Mouse (Mus musculus): ENCODE data around the gene Olfr1500.
"Not testable (repeated sequence)": the region's sequence is repeated elsewhere in the genome, so short reads cannot be mapped to it uniquely, and the experiment has no call there.

Gene Olfr1500

DNA sequence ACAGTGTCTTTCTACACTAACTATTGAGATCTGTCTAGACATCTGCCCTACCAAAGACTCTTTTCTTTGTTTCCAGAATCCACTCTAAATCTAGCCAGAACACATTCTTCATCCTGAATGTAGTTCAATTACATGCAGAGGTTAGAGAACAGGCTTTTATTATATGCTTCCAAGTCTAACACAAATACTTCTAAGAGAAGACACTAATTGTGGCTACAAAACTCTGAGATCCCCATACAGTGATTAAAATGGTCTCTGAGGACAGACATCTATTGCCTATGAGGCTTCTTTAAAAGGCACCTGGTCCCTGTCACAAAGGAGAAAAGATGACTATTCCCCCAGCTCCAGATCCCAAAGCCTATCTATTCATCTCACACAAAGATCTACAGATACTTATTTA lies at the start of gene Olfr1500:
TSS of gene Olfr1500 (minus strand) at position 101 of the 400 bp plus-strand sequence.
- no peak for DNase-seq (ENCODE audit: low spot score in 2 of 2)

DNA sequence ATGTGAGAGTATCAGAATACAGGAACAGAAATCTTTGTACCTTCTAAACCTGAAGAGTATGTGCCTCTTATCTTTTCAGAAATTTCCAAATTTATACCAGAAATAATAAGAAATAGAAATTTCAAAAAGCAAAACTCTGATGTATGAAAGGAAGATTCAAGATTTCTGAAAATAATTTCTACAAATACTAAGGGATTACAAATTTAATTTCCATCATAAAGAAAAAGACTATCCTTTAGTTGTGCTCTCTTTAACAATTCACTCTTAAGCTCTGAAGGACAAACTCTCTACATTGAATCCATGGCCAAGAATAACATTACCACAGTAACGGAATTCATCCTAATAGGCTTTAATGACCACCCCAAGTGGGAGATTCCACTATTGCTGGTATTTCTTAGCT lies 31.2 kb upstream of the Olfr1500 start, which contains the start of gene Olfr1502:
TSS of gene Olfr1502 (plus strand) at position 301 of the 400 bp plus-strand sequence.
- no peak for DNase-seq (ENCODE audit: low spot score in 2 of 2)

DNA sequence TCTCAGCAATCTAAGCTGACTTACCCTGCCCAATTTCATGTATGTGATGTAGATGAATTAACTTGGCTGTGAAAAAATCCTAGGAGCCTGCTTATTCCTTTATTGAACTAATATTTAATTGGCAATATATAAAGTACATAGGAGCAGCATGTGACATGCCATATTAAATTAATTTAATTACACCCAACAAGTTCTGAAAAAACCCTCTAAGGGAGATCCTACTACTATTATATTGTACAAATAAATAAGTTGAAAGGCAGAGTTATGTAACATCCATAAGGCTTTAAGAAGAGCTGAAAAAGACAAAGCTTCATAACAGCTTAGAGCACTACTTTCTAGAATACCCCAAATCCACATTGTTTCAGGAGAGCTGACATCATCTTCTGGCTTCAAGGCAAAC lies 20.3 kb upstream of the Olfr1500 start, which contains the start of gene Olfr1501:
TSS of gene Olfr1501 (minus strand) at position 101 of the 400 bp plus-strand sequence.
- not testable (repeated sequence) for DNase-seq (ENCODE audit: low spot score in 2 of 2)

DNA sequence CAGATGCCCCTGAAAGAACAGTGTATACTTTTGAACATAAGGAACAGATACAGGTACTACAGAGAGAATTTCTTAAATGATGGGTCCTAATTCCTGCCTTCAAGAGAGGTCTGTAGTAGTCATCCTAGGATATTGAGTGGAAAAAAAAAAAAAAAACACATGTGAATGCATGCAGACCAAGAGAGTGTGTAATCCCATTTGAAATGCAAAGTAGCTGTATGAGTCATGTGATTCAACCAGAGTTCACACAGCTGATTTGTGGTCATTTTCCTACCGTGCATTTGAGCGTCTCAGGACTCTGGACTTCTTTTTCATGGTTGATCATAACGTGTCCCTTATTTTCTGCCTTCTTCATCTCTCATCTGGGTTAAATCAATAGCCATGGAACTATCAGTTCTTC lies 1.8 kb downstream of the Olfr1500 start:
- no peak for DNase-seq (ENCODE audit: low spot score in 2 of 2)

DNA sequence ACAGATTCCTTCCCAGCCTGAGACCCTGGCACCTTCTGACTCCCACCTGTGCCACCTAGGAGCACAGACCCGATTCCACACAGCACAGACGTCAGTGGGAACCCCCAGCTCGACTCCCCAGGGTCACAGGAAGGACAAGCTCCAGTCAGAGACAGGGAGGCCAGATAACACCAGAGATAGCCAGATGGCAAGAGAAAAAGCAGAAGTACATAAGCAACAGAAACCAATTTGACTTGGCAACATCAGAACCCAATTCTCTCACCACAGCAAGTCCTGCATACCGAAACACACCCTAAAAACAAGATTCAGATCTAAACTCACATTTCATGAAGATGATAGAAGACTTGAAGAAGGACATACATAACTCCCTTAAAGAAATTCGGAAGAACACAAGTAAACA lies 9.4 kb downstream of the Olfr1500 start:
- DNase-seq (ENCODE audit: low spot score in 2 of 2) = no peak

DNA sequence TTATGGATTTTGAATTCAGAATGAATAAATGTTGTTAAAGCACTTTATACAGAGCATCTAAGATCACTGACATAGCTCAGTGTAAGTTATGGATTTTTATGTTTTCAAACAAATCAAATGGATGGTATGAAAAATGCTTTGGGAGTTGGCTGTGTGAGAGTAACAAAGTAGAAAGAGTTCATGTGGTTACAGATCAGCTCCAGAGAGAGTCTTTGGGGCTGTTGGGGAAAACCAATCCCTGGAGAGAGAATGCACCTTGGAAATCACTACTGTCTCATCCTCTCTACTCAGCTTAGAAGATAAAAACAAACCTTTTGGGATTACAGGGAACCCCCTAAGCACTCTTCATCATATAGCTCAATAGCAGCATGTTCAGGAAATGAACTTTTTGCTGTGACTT lies 10.9 kb downstream of the Olfr1500 start, which contains the start of gene Olfr1499:
TSS of gene Olfr1499 (minus strand) at position 101 of the 400 bp plus-strand sequence.
- DNase-seq (ENCODE audit: low spot score in 2 of 2) = no peak

DNA sequence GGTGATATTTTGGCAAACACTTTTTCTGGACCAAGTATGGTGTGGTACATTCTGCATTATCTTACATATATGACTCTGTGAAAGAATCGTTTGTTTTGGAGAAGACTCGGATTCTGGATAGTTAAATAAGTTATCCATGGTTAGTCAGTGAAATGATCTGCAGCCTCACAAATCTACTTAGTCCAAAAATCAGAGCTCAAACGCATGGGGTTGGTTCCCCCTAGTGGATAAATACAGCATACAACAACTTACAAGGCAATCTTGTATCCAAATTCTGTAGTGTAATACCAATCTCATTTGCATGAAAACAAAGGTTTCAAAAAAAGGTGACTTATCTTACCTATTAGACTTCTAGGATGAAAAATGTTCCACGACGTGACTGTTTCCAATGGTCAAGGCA lies 11.5 kb downstream of the Olfr1500 start:
- DNase-seq (ENCODE audit: low spot score in 2 of 2) = peak in 1 of 2 experiments; percentile 20

DNA sequence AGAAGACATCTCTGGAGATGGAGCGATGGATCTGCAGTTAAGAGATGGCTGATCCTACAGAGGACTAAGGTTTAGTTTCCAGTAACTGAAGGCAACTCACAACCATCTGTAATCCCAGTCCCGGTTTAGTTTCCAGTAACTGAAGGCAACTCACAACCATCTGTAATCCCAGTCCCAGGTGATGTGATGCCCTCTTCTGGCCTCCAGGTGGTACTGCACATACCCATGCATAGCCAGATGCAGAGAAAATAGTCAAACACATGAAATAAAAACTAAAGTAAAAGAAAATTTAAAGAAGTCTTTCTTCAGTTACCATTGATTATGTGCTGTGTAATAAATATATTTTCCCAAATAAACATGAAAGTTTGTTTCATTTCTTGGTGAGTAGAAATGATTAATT lies 17.5 kb downstream of the Olfr1500 start:
- no peak for DNase-seq (ENCODE audit: low spot score in 2 of 2)

DNA sequence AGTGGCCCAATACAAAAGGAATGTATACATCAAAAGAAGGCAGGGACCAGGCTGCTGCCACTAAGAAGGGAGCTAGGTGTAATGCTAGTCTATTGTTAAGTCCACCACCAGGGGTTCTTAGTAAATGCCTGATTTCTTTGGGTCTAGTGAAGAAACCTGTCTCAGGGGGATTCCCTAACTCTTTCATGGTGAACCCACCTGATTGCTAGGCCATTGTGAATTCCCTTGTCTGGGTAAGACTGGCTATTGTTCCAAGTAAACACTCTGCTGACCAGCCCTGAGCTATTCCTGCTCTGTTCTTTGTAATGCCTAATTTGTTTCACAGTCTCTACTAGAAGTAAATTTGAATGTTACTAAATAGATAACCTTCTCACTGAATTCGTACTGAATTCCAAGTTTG lies 24.8 kb downstream of the Olfr1500 start:
- DNase-seq (ENCODE audit: low spot score in 2 of 2) = not testable (repeated sequence)

DNA sequence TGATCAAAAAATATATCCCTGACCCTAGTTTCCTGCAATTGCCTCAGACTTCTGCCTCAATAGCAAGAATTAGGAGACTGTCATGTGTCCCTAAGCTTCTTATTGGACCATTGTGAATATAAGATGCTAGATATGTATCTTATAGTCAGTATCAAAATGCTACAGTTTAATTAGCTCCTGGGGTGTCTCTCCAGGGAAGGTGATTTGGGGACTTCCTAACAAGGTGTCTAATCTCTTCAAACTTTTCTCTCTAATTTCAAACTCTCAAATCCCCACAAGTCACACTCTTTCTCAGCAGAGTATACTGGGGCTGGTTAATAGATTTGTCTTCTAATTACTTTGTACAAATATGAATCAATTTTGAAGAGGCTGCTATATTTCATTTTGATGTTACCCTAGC lies 32.2 kb downstream of the Olfr1500 start, which contains the start of gene Olfr1497:
TSS of gene Olfr1497 (minus strand) at position 101 of the 400 bp plus-strand sequence.
- no peak for DNase-seq (ENCODE audit: low spot score in 2 of 2)

DNA sequence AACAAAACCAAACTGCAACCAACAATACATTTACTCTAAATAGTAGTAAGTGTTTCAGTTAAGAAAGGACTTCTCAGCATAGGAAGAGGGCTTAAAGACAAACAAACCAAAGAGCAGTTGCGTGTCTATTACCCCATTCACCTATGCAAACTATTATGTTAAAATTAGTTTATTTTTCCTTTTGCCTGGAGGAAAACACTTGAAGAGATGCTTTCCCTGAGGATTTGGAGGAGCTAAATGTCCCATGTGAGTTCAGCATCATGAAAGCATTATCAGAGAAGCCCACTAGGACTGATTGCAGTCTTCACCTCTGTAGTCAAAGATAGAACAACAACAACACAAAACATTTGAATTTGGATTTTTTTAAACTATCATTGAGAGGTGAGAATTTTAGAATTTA lies 52.7 kb downstream of the Olfr1500 start, which contains the start of gene Olfr1496:
TSS of gene Olfr1496 (plus strand) at position 301 of the 400 bp plus-strand sequence.
- no peak for DNase-seq (ENCODE audit: low spot score in 2 of 2)

Measured in right cerebral cortex, postnatal 10 days (tissue).